Mouse (Mus musculus): ENCODE data around the gene Fndc9. TPM values are rescaled to one million over a fixed set of nuclear protein-coding genes. Genes with fewer than 3 reads are reported as not detected.
A peak's percentile ranks its signal among the peaks of the same experiment; 100 is the strongest.

Gene Fndc9
- total RNA-seq, 2 experiments from 2014 or later, result not detected

DNA sequence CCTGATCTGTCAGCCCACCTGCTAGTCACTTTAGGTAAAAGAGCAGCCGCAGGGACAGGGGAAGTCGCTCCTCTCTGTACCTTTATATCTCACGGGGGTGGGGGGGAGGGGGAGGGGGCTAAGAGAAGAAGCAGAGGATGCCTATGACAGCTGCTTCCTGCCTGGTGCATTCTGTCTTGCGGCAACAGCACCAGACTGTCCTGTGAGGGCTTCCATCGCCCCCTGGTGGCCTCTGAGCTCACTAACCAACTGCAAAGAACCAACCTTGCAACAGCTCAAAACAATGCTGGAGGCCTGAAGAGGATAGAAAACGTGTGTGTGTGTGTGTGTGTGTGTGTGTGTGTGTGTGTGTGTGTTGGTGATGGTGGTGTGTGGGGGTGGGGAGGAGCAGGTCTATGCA is 40.0 kb downstream of the Fndc9 start:
- DNase-seq (ENCODE audit: low spot score in 2 of 2), result peak; percentile 51 to 73

DNA sequence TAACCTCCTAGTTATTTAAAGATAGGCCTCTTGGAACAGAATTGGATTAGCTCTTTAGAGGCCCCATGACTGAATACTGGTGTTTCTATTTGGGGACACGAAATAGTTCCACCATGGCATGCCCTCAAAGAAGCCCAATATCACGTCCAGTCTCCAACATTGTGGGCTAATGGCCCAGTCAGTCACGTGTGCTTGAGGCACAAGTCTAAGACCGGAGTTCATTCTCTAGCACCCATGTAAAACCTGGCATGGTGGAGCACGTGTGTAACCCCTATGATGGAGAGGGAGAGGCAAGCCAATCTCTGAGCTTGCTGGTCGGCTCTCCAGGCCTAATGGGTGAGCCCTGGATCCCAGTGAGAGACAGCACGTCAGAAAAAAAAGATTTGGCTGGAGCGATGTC is 40.8 kb downstream of the Fndc9 start:
- DNase-seq (ENCODE audit: low spot score in 2 of 2), result no peak

- DNase-seq (ENCODE audit: low spot score in 2 of 2), result peak in 1 of 2 experiments; percentile 29
Measured at GRCm38 (mm10) chr11:46276778-46277177, 41.4 kb downstream of the Fndc9 start.

GRCm38 (mm10) chr11:46278140-46278539 is 42.8 kb downstream of the Fndc9 start:
- no peak for DNase-seq (ENCODE audit: low spot score in 2 of 2)

DNA sequence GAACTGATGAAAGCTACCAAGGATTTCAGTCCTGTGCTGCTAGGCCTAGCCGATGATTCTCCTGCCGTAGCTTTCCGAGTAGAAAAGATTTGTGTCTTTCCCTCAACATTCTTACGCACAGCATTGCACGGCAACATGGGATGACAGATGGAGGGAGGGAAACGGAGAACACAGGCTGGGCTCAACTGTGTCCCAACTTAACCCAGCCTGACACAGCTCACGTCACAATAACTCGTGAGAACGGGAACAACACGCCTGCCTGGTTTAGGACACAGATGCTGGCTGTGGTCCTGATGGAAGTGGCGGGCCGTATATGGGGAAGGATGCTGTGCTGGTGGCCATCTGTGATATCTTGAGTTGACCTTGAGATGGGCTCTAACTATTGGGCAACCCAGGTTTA is 43.4 kb downstream of the Fndc9 start:
- no peak for DNase-seq (ENCODE audit: low spot score in 2 of 2)

GRCm38 (mm10) chr11:46282612-46283011 is 47.3 kb downstream of the Fndc9 start:
- DNase-seq (ENCODE audit: low spot score in 2 of 2), result no peak

DNA sequence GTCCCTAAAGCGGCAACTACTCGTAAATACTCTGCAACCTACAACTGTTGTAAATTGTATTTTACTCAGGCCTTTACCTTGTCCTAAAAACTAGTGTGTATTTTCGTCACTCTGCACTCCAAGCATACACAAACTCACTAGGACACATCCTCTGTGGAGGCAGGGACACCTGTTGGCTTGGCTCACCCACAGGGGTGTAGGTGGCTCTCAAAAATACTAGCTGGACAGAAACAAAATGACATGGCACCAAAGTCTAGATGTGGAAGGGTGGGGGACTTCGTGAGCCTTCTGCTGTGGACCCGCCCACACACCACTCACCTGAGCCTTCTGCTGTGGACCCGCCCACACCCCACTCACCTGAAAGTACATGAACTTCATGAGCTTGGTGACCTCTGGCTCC is 48.5 kb downstream of the Fndc9 start:
- DNase-seq (ENCODE audit: low spot score in 2 of 2), result no peak

- no peak for DNase-seq (ENCODE audit: low spot score in 2 of 2)
Measured at GRCm38 (mm10) chr11:46286803-46287202, 51.5 kb downstream of the Fndc9 start.

GRCm38 (mm10) chr11:46288091-46288490 is 52.8 kb downstream of the Fndc9 start:
- no peak for DNase-seq (ENCODE audit: low spot score in 2 of 2)

DNA sequence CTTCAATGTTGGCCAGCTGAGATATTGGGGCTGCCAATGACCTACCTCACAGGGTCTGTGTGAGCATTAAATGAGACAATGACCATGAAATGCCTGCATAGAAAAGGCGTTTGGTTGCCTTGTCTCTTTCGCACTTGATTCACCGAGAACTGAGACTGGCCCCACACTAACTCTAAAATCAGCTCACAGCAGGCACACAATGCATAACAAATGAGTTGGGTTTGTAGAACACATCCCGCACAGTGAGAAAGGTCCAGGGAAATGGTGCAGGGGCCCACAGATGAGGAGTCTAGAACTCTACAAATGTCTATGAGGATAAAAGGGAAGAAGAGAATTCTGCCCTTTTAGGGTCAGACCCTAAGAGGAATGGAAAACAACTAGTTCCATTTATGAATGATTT is 53.7 kb downstream of the Fndc9 start:
- no peak for DNase-seq (ENCODE audit: low spot score in 2 of 2)

Other genes starting within 250 kb of the Fndc9 start
- gene Gm12166, start 183.2 kb upstream of the Fndc9 start, total RNA-seq (2021), result 1 to 10 TPM; 1.1 to 1.3 TPM
- 10 to 100 TPM; 48.3 to 56.3 TPM for gene Adam19, start 179.5 kb upstream of the Fndc9 start, total RNA-seq (2021)
- gene Nipal4, start 69.0 kb upstream of the Fndc9 start, total RNA-seq (2021), result under 1 TPM; 0.13 to 0.32 TPM
- gene Cyfip2, start 77.3 kb downstream of the Fndc9 start, total RNA-seq (2021), result 1 to 10 TPM; 2.1 to 2.3 TPM
- gene Itk, start 154.0 kb downstream of the Fndc9 start, total RNA-seq (2021), result under 1 TPM; 0.22 to 0.23 TPM
- not detected for gene Fam71b, start 161.0 kb downstream of the Fndc9 start, total RNA-seq (2021)
- 10 to 100 TPM; 22.8 to 25.0 TPM for gene Med7, start 201.4 kb downstream of the Fndc9 start, total RNA-seq (2021)
- under 1 TPM; 0.10 to 0.27 TPM for gene Havcr2, start 219.4 kb downstream of the Fndc9 start, total RNA-seq (2021)